Mouse (Mus musculus) Muller cell, postnatal 12 days (primary cell): ENCODE measurements at regions not wholly inside any gene's neighbourhood (a gene's known extent, or its start where the extent isn't known, plus 50 kb on each side); places are given as distances from the start of the nearest gene placed in this dataset.

Experiments used
- DNase-seq: peaks from one replicate; pipeline ENCODE4 v3.0.0-alpha.2; 2015; ENCODE audit errors: inconsistent ontology term

DNA sequence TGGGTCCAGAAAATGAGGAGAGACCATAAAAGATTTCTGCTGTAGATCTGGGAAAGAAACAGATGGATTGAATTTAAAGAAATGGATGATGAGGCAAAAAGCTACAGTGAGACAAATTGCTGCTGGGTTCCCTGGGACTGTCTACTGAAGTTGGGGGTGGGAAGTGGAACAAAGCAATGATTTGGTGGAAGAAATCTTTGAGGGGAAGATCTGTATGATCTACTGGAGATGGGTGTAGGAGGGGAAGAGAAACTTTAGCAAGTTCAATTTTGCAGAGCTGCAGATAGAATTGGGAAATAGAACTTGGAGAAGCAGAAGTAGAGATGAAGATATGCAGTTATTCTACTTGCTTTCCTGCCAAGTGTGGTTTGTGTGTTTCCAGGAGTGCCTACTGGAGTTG, 5478.8 kb downstream of the 9330182O14Rik start:
- no peak for DNase-seq

- no peak for DNase-seq
Measured at GRCm38 (mm10) chr15:45646256-45646655, 5512.1 kb downstream of the 9330182O14Rik start.

DNA sequence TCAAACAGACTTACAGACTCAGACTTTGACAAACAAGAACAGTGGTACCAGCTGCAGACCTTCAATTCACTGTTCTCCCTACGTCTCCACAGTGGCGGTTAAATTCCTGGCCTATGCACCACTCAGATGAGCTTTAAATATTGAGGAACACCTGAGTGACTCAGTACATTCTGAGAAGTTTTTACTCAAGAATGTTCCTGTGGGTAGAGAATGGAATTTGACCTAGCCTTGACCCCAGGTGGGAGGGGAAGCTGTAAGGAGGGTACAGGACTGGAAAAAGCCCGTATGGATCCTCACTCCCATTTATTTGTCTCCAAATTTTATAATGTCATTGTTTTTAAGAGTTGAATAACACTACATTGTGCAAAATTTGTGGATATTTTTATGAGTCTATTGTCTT, 5529.4 kb downstream of the 9330182O14Rik start:
- DNase-seq, result no peak

DNA sequence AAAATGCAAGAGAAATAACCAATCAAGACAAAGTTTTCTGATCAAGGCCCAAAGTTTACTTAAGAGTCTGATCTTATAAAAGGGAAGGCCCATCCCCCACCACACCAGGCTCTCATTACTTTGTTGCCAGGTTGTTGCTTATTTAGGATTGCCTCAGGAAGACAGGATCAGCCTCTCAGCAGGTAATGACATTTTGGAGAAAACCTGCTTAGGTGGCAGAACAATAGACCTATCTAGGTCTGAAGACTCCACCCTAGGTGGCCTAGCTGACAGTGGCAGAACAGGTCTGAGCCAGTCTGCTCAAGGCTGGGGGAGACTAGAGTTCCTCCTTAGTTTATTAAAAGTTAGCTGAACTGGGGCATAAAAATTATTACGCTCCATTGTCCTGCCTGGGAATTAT, 5555.3 kb downstream of the 9330182O14Rik start:
- no peak for DNase-seq

GRCm38 (mm10) chr15:45690026-45690425, 5555.9 kb downstream of the 9330182O14Rik start:
- DNase-seq, result no peak

DNA sequence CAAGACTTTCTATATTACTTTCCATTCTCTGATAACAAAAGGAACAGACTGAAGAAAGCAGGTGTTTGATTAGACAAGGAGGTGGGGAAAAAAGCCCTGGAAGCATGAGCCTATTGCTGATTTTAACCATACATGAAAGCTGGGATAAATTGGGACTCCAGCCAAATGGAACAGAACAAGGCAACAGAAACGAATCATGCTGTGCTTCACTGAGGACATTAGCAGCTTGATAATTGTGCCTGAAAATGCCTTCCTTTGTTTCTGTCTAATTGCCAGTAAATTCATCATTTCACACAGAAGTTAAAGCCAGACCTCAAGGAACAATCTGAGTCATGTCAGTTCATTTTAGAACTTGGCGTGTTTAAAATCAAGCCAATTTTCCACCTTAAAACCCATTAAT, 5576.9 kb downstream of the 9330182O14Rik start:
- DNase-seq, result peak; percentile 96

DNA sequence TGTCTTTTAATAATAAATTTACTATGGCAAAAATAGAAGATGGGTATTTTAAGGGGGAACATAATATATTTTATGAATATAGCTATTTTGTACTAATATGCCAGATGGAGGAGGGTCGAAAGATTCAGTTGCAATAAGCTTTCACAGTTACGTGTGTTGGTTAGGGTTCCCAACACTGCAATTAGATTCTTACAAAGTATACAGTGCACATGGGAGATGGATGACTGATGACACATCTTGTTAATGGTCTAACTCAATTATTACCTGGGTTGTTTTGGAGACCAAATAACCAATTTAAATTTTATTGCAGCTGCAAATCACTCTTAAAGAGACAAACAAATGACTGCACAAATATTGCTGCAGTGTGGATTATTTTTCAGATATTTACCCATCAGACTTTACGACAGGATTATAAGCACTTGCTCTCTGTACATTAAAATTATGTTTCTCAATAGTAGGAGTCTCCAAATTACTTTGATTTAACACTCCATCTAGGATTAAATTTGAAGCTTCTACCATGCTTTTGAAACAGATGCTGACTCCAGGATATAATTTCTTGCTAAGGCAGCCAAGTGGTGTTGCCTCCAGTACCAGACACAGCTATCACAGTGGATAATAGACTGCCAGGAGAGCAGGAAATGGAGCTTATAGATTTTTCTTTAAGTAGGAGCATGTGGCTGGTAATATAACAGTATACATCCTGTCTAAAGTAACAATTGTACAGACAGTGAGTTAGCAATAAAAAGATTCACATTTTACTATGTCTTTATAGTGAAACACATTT, 5596.4 kb downstream of the 9330182O14Rik start:
- no peak for DNase-seq

DNA sequence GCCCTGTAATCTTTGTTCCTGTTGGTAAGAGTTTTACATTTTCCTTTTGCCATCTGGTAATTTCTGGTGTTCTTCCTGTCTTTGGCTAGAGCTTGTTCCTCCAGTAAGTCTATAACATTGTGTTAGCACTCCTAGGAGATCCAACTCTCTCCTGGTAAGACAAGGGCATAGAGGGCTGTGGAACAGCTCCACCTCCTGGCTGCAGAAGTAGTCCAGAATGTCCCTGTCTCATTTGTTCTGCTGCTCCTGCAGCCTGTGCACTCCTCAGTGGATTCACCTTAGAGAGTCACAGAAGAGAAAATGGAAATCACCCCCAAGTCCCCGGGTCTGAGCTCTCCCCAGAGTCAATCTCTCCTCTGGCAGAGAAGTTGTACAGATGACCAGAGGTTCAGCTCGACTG, 5629.1 kb downstream of the 9330182O14Rik start:
- peak; percentile 18 for DNase-seq
